Mouse (Mus musculus): ENCODE measurements around the gene Kcnmb3. TPM values are rescaled to one million over a fixed set of nuclear protein-coding genes. Genes with fewer than 3 reads are reported as not detected.

The Kcnmb3 gene
- polyA plus RNA-seq, 1 experiment, result not detected

DNA sequence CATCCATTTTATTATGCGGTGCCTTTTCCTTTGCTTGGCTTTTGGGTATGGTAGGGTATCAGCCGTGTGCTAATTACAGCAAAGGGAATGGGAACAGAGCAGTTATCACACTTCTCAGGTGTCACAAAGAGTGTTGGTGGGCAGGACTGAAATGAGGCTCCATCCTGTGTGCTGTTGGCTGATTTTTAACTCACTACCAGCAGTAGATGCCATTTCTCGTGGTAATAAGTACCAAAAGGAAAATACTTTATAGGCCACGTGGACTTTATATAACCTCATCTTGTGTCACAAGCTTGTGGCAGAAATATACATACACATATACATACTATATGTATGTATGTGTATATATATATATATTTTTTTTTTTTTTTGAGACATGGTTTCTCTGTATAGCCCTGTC is 24.7 kb downstream of the Kcnmb3 start:
- TF ChIP-seq MAX (IDR thresholded peaks at IDR 0.05), result no peak
- TF ChIP-seq USF1 (IDR thresholded peaks at IDR 0.05; ENCODE audit: low read depth), result no peak
- no peak for TF ChIP-seq FOSL1 (IDR thresholded peaks at IDR 0.05; ENCODE audit: insufficient read depth, low read length, poor library complexity, severe bottlenecking)
- no peak for TF ChIP-seq MYOD1 (IDR thresholded peaks at IDR 0.05; ENCODE audit: control insufficient read depth, insufficient read length, low read depth)
- no peak for TF ChIP-seq MYOG (IDR thresholded peaks at IDR 0.05; ENCODE audit: control insufficient read depth, extremely low read depth, insufficient read length)
- H3K79me2 ChIP-seq (ENCODE audit: control insufficient read depth, insufficient read depth), result no peaks in the 10 kb centered on the region
- H3K4me3 ChIP-seq (ENCODE audit: insufficient read depth, poor library complexity, severe bottlenecking), result no peak overlapping the region
- no peak overlapping the region for H3ac ChIP-seq (ENCODE audit: control insufficient read depth, insufficient read length, low read depth)
- H3K27me3 ChIP-seq (ENCODE audit: control insufficient read depth, insufficient read depth, insufficient read length), result no peaks in the 10 kb centered on the region
- no peaks in the 10 kb centered on the region for H3K79me3 ChIP-seq (ENCODE audit: low read depth)
- peaks cover 19% of the 10 kb centered on the region for H3K36me3 ChIP-seq (ENCODE audit: control insufficient read depth, insufficient read depth)

DNA sequence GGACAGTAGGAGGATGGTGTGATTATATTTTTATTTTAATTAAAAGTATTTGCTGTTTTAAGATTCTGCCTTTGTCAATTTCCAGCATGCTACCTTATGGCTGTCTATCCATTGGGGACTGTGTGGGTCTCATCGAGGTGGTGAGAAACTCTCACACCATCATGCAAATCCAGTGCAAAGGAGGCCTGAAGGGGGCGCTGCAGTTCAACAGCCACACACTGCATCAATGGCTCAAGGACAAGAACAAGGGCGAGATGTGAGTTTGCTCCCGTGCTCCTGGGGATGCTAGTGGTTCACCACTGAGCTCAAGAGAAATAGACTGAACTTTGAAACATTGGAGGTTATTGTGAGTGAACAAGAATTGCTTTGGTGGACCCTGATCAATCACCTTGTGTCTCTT is 32.3 kb downstream of the Kcnmb3 start:
- no peaks in the 10 kb centered on the region for H3K79me3 ChIP-seq (ENCODE audit: low read depth)
- no peak overlapping the region for H3K4me3 ChIP-seq (ENCODE audit: insufficient read depth, poor library complexity, severe bottlenecking)
- no peak for TF ChIP-seq USF1 (IDR thresholded peaks at IDR 0.05; ENCODE audit: low read depth)
- TF ChIP-seq FOSL1 (IDR thresholded peaks at IDR 0.05; ENCODE audit: insufficient read depth, low read length, poor library complexity, severe bottlenecking), result no peak
- no peak for TF ChIP-seq MAX (IDR thresholded peaks at IDR 0.05)
- peak; percentile 53 for TF ChIP-seq CTCF (IDR thresholded peaks at IDR 0.05; ENCODE audit: control insufficient read depth, insufficient read depth, insufficient read length)
- no peaks in the 10 kb centered on the region for H3K27me3 ChIP-seq (ENCODE audit: control insufficient read depth, insufficient read depth, insufficient read length)
- no peak overlapping the region for H3ac ChIP-seq (ENCODE audit: control insufficient read depth, insufficient read length, low read depth)
- H3K36me3 ChIP-seq (ENCODE audit: control insufficient read depth, insufficient read depth), result peaks cover 62% of the 10 kb centered on the region
- no peaks in the 10 kb centered on the region for H3K79me2 ChIP-seq (ENCODE audit: control insufficient read depth, insufficient read depth)

DNA sequence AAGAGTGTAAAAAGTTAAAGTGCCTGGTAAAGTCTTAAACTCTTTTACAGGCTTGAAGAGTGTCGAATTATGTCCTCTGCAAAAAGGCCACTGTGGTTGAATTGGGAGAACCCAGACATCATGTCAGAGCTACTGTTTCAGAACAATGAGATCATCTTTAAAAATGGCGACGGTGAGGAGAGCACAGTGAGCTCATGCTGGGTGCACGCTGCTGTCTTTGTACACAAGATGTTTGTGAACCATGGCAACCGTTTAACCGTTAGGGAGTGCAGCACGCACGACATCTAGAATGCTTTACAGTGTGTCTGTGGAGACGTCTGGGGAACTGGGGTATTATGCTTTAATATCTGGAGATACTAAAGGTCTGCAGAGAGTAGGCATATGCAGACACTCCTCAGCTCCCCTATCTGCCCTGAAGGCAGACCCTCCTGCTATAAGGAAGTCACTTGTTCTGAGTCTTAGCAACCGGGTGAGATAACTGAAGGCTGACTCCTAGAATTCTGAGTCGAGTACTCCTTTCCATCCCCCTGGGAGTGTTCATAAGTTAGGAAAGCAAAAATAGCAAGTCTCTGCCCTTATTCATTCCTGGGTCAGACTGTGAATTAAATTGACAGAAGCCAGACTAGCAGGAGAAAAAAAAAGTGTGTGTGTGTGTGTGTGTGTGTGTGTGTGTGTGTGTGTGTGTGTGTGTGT is 37.6 kb downstream of the Kcnmb3 start:
- TF ChIP-seq FOSL1 (IDR thresholded peaks at IDR 0.05; ENCODE audit: insufficient read depth, low read length, poor library complexity, severe bottlenecking) (no peak), CTCF (IDR thresholded peaks at IDR 0.05; ENCODE audit: control insufficient read depth, insufficient read depth, insufficient read length) (no peak), MAX (IDR thresholded peaks at IDR 0.05) (no peak), MYOD1 (IDR thresholded peaks at IDR 0.05; ENCODE audit: control insufficient read depth, insufficient read length, low read depth) (no peak), CEBPB (IDR thresholded peaks at IDR 0.05; ENCODE audit: low read depth) (no peak), USF1 (IDR thresholded peaks at IDR 0.05; ENCODE audit: low read depth) (no peak), MYOG (IDR thresholded peaks at IDR 0.05; ENCODE audit: control insufficient read depth, extremely low read depth, insufficient read length) (no peak)

DNA sequence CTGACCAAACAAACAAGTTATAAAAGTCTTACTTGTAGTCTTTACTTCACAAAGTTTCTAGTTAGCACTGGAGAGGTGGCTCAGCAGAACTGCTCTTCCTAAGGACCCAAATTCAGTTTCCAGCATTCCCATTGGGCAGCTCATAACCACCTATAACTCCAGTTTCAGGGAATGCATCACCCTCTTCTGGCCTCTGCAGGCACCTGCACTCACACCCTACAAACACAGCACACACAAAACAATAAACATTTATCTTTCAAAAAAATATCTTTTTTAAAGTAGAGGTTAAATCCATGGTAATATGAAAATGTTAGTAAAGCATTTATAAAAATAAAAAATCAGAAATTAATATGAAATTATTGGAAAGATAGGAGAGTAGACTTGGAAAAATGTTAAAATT is 50.3 kb downstream of the Kcnmb3 start:
- Histone ChIP-seq H3K27me3 (ENCODE audit: control insufficient read depth, insufficient read depth, insufficient read length) (no peaks in the 10 kb centered on the region), H3ac (ENCODE audit: control insufficient read depth, insufficient read length, low read depth) (no peak overlapping the region), H3K4me3 (ENCODE audit: insufficient read depth, poor library complexity, severe bottlenecking) (no peak overlapping the region), H3K36me3 (ENCODE audit: control insufficient read depth, insufficient read depth) (peaks cover 79% of the 10 kb centered on the region), H3K79me3 (ENCODE audit: low read depth) (no peaks in the 10 kb centered on the region), H3K79me2 (ENCODE audit: control insufficient read depth, insufficient read depth) (no peaks in the 10 kb centered on the region)
- TF ChIP-seq USF1 (IDR thresholded peaks at IDR 0.05; ENCODE audit: low read depth), result no peak
- TF ChIP-seq MYOG (IDR thresholded peaks at IDR 0.05; ENCODE audit: control insufficient read depth, extremely low read depth, insufficient read length), result no peak
- TF ChIP-seq MAX (IDR thresholded peaks at IDR 0.05), result no peak

More for the DNA sequence above, 37.6 kb downstream of the Kcnmb3 start:
- H3K27me3 ChIP-seq (ENCODE audit: control insufficient read depth, insufficient read depth, insufficient read length), result no peaks in the 10 kb centered on the region
- peaks cover 48% of the 10 kb centered on the region for H3K36me3 ChIP-seq (ENCODE audit: control insufficient read depth, insufficient read depth)
- no peak overlapping the region for H3K4me3 ChIP-seq (ENCODE audit: insufficient read depth, poor library complexity, severe bottlenecking)
- no peaks in the 10 kb centered on the region for H3K79me2 ChIP-seq (ENCODE audit: control insufficient read depth, insufficient read depth)
- no peak overlapping the region for H3ac ChIP-seq (ENCODE audit: control insufficient read depth, insufficient read length, low read depth)
- no peaks in the 10 kb centered on the region for H3K79me3 ChIP-seq (ENCODE audit: low read depth)

DNA sequence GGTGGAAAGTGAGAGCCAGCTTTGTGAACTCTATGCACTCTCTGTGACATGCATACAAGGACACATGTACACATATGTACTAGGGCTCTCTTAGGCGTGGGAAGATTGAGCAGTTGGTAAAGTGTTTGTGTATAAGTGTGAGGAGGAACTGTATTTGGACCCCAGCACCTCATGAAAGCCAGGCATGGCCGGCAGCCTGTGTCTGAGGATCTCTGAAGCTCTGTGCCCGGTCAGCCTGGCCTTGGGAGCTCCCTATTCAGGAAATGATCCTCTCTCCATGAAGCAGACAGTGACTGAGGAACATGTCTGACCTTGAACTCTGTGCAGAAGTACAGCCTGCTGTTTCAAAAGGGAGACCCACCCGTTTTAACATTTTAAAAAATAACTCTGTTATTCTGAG is 53.3 kb downstream of the Kcnmb3 start:
- Histone ChIP-seq H3K4me3 (ENCODE audit: insufficient read depth, poor library complexity, severe bottlenecking) (no peak overlapping the region), H3K36me3 (ENCODE audit: control insufficient read depth, insufficient read depth) (peaks cover 55% of the 10 kb centered on the region)

DNA sequence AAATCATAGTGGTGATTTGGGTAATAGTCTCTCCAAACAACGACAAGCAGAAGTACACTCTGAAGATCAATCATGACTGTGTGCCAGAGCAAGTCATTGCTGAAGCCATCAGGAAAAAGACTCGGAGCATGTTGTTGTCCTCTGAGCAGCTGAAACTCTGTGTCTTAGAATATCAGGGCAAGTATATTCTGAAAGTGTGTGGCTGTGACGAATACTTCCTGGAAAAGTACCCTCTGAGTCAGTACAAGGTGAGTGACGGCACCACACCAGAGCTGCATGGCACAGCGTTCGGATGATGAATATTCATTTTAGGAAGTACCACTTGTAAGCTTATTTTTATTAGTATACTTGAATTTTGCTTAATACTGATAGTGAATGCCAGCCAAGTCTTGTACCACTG is 54.2 kb downstream of the Kcnmb3 start:
- Histone ChIP-seq H3ac (ENCODE audit: control insufficient read depth, insufficient read length, low read depth) (no peak overlapping the region), H3K36me3 (ENCODE audit: control insufficient read depth, insufficient read depth) (peaks cover 50% of the 10 kb centered on the region), H3K79me3 (ENCODE audit: low read depth) (peaks cover 19% of the 10 kb centered on the region)

More for the DNA sequence above, 53.3 kb downstream of the Kcnmb3 start:
- Histone ChIP-seq H3K79me3 (ENCODE audit: low read depth) (peaks cover 13% of the 10 kb centered on the region), H3ac (ENCODE audit: control insufficient read depth, insufficient read length, low read depth) (no peak overlapping the region), H3K79me2 (ENCODE audit: control insufficient read depth, insufficient read depth) (peaks cover 24% of the 10 kb centered on the region), H3K27me3 (ENCODE audit: control insufficient read depth, insufficient read depth, insufficient read length) (no peaks in the 10 kb centered on the region)
- TF ChIP-seq USF1 (IDR thresholded peaks at IDR 0.05; ENCODE audit: low read depth) (no peak), MAX (IDR thresholded peaks at IDR 0.05) (no peak), MYOD1 (IDR thresholded peaks at IDR 0.05; ENCODE audit: control insufficient read depth, insufficient read length, low read depth) (no peak), CEBPB (IDR thresholded peaks at IDR 0.05; ENCODE audit: low read depth) (no peak), MYOG (IDR thresholded peaks at IDR 0.05; ENCODE audit: control insufficient read depth, extremely low read depth, insufficient read length) (no peak), CTCF (IDR thresholded peaks at IDR 0.05; ENCODE audit: control insufficient read depth, insufficient read depth, insufficient read length) (no peak)

More for the DNA sequence above, 54.2 kb downstream of the Kcnmb3 start:
- TF ChIP-seq CEBPB (IDR thresholded peaks at IDR 0.05; ENCODE audit: low read depth), result no peak
- TF ChIP-seq MYOD1 (IDR thresholded peaks at IDR 0.05; ENCODE audit: control insufficient read depth, insufficient read length, low read depth), result no peak
- TF ChIP-seq CTCF (IDR thresholded peaks at IDR 0.05; ENCODE audit: control insufficient read depth, insufficient read depth, insufficient read length), result no peak
- no peak for TF ChIP-seq FOSL1 (IDR thresholded peaks at IDR 0.05; ENCODE audit: insufficient read depth, low read length, poor library complexity, severe bottlenecking)
- TF ChIP-seq MAX (IDR thresholded peaks at IDR 0.05), result no peak
- TF ChIP-seq USF1 (IDR thresholded peaks at IDR 0.05; ENCODE audit: low read depth), result no peak
- no peak for TF ChIP-seq MYOG (IDR thresholded peaks at IDR 0.05; ENCODE audit: control insufficient read depth, extremely low read depth, insufficient read length)
- Histone ChIP-seq H3K27me3 (ENCODE audit: control insufficient read depth, insufficient read depth, insufficient read length) (no peaks in the 10 kb centered on the region), H3K79me2 (ENCODE audit: control insufficient read depth, insufficient read depth) (peaks cover 33% of the 10 kb centered on the region), H3K4me3 (ENCODE audit: insufficient read depth, poor library complexity, severe bottlenecking) (no peak overlapping the region)

Measured in C2C12 (cell line).